Mouse (Mus musculus) 416B (cell line): ENCODE results near the gene Fcnb.

Experiments
- DNase-seq: peaks from one replicate; pipeline ENCODE4 v3.0.0; 2011; ENCODE audit warnings: low read depth

Gene Fcnb

DNA sequence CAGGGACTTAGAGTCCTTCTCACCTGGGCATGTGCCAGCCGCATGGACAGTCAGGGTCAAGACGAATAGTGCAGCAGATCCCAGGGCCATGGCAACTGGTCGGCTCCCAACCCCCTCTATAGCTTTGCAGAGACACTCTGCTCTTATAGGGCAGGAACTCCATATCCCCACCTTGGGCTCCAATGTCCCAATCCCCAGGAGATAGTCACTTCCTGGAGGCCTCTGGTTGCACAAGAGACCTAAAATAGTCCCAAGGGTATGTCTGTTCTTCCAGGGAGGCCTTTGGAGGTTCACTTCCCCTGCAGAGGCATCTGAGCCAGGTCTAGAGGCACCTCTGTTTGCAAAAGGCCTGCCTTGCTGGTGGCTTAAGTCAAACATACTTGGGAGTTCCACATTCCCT is at the start of gene Fcnb:
Gene Fcnb, minus strand, starts transcription at position 118 of the 400 bp plus-strand sequence.
- DNase-seq, result no peak

GRCm38 (mm10) chr2:28133833-28134232 is 49.1 kb upstream of the Fcnb start:
- no peak for DNase-seq

- no peak for DNase-seq
These were observed 47.4 kb upstream of the Fcnb start for GRCm38 (mm10) chr2:28132117-28132516.

- DNase-seq, result no peak
These were observed 42.2 kb upstream of the Fcnb start for GRCm38 (mm10) chr2:28126763-28127438.

DNA sequence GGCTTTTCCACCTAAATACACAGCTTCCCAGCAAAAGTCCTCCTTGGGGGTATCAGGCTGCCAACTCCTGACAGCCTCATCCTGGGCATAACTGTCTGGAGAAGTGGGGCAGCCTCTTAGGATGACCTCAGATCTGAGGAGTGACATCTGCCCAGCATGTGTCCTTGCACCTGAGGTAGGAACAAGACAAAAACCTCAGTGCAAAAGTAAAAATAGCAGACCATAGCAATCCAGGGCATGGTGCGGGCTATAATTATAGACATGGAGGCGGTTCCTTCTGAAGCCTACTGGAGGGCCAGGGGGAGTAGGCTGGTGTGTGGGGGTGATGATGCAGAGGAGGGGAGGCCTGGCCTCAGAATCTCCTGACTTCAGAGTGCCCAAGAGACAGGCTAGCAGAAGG is 39.2 kb upstream of the Fcnb start:
- no peak for DNase-seq

- DNase-seq, result no peak
These were observed 36.6 kb upstream of the Fcnb start for GRCm38 (mm10) chr2:28121309-28121708.

- no peak for DNase-seq
These were observed 35.7 kb upstream of the Fcnb start for GRCm38 (mm10) chr2:28120342-28120741.

DNA sequence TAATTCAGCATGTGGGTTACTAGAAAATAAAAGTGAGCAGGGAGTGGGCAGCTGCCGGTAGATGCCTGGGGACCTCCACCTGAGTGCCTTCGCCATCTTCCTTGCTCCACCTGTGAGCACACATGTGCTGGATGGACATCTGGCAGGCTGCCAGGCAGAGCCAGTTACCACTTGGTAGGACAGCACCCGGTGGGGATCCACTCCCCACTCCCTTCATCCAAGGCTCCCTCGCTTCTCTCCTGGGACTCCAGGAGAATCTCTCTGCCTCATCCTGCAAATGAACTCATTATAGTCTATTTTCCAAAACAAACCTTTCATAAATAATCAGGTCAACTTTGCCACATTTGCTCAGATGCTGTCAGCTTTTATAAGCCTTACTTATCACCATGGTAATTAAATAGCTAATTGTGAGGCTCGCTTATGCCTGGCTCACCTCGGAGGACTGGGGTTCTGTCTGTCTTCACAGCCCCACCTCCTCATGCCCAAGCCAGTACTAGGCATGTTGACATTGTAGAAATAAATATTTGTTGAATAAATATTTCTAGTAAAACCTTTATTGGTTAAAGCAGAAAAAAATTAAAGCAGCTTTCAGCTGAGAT is 33.9 kb upstream of the Fcnb start:
- no peak for DNase-seq

- no peak for DNase-seq
These were observed 33.0 kb upstream of the Fcnb start for GRCm38 (mm10) chr2:28117490-28118308.

DNA sequence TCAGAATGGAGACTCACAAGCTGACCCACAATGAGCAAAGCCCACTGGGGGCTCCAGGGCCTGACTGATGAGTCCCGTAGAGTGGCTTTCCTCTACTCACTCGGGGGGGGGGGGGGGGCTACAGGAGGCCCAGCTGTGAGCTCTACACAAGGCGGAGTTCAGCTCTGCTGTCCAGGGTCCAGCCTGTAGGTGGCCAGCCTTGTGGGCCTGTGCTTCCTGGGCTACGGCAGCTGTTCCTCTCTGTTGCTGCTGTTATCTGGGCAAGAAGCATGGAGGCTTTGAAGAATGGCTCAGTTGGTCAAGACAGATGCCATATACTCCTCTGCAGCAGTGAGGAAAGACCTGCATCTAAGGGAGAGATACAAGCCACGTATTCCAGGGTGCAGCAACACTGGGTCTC is 24.1 kb upstream of the Fcnb start:
- no peak for DNase-seq

- no peak for DNase-seq
These were observed 21.3 kb upstream of the Fcnb start for GRCm38 (mm10) chr2:28106002-28106401.

DNA sequence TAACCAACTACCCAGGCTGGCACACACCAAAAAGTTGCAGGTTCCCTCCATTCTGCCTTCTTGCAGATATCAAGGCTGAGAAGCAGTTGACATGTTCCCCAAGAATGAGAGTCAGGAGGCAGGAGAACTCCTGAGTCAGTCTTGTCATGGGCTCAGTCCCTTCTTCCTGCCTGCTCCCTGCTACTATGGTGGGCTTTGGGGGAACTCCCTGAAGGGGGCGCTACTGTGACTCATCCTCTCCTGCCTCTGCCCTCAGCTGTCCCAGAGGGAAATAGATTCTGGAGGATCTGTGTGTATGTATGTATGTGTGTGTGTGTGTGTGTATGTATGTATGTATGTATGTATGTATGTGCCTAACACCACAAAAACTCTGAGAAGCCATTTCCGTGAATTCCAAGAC is 19.0 kb upstream of the Fcnb start:
- DNase-seq, result no peak

DNA sequence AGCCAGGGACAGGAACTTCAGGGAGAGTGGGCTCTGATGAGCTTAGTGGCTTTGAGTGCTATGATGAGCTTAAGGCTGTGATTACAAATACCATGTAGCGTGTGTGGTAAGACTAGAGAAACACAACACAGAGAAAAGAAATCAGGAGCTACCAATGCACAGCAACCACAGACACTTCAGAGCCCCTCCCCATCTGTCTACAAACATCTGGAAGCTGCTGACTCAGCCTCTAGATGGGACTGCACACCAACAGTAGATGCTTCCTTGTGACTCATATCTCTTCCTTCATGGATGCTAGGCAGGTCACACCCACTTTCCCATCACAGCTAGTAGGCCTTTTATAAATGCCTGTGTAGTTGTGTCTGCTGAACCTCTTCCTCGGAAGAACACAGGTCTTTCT is 17.2 kb upstream of the Fcnb start:
- DNase-seq, result peak; percentile 5

DNA sequence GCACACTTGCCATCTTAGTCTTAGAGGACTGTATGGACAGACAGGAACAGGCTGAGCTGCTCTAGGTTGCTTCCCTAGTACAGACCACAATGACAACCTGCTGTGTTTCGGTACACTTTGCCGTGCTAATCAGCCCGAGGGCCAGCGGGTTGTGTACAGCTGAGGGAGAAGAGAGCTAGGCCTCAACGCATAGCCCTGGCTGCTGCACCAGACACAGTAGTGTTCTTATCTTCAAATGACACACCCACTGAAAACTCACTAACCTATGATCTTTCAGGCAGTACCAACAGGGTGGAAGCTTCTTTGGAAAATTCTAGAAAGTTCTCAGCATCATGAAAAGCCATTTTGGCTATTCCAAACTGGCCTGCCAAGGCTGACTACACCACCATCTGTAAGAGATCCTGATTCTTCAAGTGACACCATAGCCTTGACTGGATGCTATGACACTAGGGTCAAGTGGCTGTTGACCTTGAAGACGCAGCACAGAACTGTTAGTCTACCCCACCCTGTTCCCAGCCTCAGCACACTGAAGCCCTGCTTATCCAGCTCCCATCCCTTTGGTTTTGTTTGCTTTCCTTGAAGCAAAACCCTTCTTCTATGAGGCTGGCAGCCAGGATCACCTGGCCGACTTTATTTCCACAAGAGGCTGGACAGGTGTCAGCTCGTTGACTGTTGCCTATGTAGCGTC is 16.3 kb upstream of the Fcnb start:
- no peak for DNase-seq

- DNase-seq, result no peak
These were observed 14.1 kb upstream of the Fcnb start for GRCm38 (mm10) chr2:28098547-28099505.

DNA sequence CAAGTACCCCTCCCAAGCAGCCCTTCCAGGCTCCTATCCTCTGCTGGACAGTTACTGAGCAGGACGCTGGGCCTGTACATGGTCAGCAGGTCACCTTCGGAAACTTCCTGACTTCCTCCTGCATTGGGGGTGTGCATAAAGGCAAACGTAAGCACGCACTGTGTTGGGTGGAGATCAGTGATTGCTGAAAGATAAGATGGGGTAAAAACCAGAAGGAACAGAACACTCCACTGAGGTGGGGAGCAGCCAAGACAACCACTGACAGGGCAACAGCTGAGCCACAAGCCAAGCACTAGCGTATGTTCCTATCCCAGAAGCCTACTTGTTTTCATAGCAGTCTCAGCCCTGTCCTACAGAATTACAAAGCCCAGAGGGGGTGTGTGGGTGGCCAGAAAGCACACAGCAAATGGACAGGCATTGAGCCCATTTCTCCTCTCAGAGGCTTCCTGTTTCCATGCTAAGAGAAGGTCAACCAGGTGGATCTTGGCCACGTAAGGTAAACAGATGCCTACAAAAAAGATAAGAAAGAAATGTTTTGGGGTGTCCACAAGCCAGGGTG is 12.1 kb upstream of the Fcnb start:
- DNase-seq, result no peak

DNA sequence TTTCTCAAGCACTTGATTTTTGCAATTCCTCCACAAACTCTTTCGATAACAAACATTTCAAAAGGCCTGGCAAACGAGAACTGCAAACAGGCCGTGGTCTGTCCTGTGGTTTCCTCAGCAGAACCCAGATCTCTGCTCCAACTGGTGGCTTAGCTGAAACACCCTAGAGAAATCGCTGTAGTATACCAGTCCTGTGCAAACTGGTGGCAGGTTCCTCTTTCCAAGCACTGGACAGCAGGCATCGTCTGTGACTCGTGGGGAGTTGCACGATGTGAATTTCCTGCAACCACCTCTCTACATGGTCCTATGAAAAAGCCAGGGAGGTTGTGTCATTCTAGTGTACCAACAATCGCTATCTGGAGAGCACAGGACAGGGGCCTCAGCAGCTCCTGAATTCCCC is 7.4 kb upstream of the Fcnb start:
- peak; percentile 65 for DNase-seq

DNA sequence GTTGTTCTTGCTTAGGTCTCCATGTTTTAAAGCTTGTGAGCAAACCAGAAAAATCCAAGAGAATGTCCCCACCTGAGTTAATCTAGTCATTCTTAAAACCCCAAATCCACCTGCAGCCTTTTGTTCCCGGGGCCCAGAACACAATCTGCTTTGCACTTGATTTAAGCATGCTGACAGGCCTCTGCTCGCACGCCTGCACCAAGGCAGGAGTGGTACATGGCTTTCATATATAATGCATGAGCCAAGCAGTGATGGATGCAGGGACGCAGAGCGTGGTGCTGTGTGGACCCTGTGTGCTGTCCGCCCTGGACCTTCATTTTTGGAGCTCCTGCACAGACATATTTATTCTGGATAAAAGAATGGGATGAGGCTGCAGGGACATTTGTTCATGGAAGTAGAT is 6.4 kb upstream of the Fcnb start:
- DNase-seq, result no peak

DNA sequence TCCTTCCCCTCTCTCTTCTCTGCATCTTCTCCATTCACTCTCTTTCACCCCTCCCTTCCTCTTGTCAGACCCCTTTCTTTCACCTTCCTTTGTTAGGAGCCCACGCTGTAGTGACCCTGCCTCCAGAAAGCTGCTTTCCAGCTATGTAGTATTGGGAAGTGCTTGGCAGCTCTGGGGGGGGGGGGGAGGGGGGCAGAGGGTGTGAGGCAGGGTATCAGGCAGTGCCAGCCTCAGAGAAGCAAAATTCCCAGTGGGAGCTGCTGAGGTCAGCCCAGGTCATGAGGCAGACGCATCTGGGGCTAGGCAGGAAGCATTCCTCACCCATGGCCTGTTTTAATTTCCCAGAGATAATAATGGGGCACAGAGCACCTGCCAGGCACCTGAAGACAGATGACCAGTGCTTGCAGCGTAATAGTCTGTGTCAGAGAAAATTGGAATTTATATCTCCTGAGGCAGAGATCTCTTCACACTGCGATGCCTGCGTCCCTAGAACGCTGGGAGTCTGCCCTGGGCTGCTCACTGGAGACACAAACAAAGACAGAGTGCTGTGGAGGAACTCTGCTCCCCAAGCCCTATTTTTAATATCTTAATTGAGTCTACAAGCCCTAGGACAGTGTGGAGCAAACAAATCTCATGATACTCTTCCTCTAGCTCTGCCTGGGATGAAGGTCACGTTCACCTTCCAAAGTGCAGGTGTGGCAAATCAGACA is 5.8 kb upstream of the Fcnb start:
- DNase-seq, result no peak

DNA sequence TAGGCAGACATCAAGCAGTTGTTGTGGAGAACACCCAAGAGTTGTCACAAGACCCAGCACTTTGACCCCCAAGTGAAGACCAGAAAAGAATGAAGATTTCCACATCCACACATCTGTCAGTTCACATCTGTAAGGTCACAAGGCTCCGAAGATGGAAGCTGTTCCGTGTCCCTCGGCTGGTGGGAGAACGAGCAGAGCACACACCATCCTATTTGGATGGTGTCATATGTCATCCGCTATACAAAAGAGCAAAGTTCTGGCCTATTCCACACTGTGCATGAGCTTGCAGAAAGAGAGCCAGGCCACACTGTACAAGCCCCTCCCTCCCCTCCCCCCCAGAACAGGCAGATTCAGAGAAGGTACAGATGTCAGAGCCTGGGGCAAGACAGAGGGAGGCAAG is 4.4 kb upstream of the Fcnb start:
- no peak for DNase-seq

GRCm38 (mm10) chr2:28086112-28086511 is 1.4 kb upstream of the Fcnb start:
- no peak for DNase-seq
